Mouse (Mus musculus): ENCODE data around the gene Agap1. TPM values are rescaled to one million over a fixed set of nuclear protein-coding genes. Genes with fewer than 3 reads are reported as not detected.

Agap1 gene
- total and polyA plus RNA-seq, 2 experiments from 2014 or later = 40.1 to 108 TPM

DNA sequence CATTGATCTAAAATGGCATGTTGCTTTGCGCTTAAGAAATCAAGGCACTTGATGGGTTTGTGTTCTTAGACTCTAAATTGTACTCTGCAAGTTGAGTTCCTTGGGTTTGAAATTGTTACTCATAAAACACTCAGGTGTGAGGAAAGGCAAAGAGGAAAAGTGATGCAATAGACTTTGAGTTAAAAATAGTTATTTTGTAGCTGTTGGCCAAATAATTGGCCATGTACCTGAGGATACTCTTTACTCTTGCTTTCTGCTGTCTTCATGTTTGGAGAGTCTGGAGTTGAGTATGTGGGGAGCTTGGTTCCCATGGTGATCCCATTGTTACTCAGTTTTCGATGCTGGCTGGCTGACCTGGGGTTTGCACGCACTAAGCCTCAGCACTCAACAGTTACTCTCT is 291.6 kb downstream of the Agap1 start:
- DNase-seq (no peak), ATAC-seq (no peak)
- H3K4me2 ChIP-seq (ENCODE audit: low read depth) = no peak overlapping the region
- H3K4me1 ChIP-seq (ENCODE audit: insufficient read depth) = peaks cover 13% of the 10 kb centered on the region
- TF ChIP-seq CTCF (IDR thresholded peaks at IDR 0.05; ENCODE audit: low read depth) = no peak
- no peak overlapping the region for H3K27ac ChIP-seq (ENCODE audit: low read depth, low read length)
- peaks cover 30% of the 10 kb centered on the region for H3K36me3 ChIP-seq (ENCODE audit: insufficient read depth)
- no peak overlapping the region for H3K9ac ChIP-seq
- H3K27me3 ChIP-seq (ENCODE audit: insufficient read depth, low read length) = peaks cover 7% of the 10 kb centered on the region; the same call in 1 of the 2 replicates
- WGBS = 78% methylated on average over 3 of the region's 3 CpGs
- H3K9me3 ChIP-seq (ENCODE audit: low read length) = no peaks in the 10 kb centered on the region
- H3K4me3 ChIP-seq (ENCODE audit: low read depth, low read length) = no peak overlapping the region

DNA sequence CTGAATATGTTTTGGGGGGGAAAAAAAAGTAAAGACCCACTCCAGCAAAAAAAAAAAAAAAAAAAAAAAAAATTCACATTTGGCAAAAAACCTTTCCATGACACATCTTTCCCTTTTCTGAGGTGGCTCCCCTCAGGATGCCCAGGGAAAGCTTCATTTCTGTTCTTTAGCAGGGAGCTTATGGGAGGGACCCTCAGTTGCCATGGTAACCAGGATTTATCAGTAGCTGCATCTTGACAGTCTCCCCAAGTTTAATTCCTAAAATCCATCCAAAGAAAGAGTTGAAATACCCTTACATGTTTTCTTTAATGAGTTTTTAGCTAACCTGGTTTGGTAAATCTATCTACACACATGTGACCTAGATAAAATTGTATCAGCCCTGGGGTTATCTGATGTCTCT is 295.1 kb downstream of the Agap1 start:
- DNase-seq (no peak), ATAC-seq (no peak)
- no peak for TF ChIP-seq CTCF (IDR thresholded peaks at IDR 0.05; ENCODE audit: low read depth)
- Histone ChIP-seq H3K9me3 (ENCODE audit: low read length) (no peaks in the 10 kb centered on the region), H3K4me1 (ENCODE audit: insufficient read depth) (peaks cover 13% of the 10 kb centered on the region), H3K9ac (no peak overlapping the region), H3K36me3 (ENCODE audit: insufficient read depth) (peaks cover 10% of the 10 kb centered on the region), H3K4me2 (ENCODE audit: low read depth) (no peak overlapping the region), H3K27ac (ENCODE audit: low read depth, low read length) (no peak overlapping the region), H3K27me3 (ENCODE audit: insufficient read depth, low read length) (no peaks in the 10 kb centered on the region; the same call in 1 of the 2 replicates), H3K4me3 (ENCODE audit: low read depth, low read length) (no peak overlapping the region)

DNA sequence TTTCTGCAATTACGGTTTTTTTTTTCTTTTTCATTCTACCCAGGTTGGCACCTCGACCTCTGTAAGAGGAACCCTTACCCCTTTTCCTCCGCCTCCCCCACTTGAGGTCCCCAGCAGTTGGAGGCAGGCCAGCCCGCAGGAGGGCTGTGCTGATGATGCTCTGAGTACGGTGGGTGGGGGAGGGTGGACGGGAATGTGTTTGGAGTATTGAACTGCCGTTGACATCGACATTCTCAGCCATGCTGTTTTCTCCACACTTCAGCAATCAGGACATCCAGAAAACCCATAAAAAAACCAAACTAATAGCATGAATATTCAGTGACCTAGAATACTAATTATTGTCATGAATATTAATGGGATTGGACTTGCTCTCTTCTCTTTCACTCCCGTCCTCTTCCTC is 295.9 kb downstream of the Agap1 start:
- Histone ChIP-seq H3K4me3 (ENCODE audit: low read depth, low read length) (peak overlapping the region; percentile 25), H3K27me3 (ENCODE audit: insufficient read depth, low read length) (no peaks in the 10 kb centered on the region; the same call in 1 of the 2 replicates)
- DNase-seq = peak; percentile 33

DNA sequence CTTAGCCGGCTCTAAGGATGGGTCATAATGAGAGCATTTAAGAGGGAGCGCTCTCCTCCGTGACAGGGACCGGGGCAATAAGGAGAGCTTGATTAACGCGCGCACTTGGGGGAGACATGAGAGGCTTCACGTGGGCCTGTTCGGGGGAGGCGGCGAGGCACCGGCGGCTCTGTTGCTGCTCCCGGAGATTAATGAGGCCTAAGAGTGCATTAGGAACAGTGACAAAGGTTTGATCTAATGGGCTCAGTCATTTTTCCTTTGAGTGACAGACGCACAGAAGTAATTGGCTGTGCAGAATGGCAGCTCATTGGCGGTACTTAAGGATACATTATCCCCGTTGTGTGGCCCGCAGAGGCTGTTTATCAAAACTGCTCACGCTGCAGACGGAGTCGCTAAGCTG is 296.3 kb downstream of the Agap1 start:
- H3K27me3 ChIP-seq (ENCODE audit: insufficient read depth, low read length) = no peaks in the 10 kb centered on the region

More for the DNA sequence above, 295.9 kb downstream of the Agap1 start:
- no peak for TF ChIP-seq CTCF (IDR thresholded peaks at IDR 0.05; ENCODE audit: low read depth)
- Histone ChIP-seq H3K4me1 (ENCODE audit: insufficient read depth) (peaks cover 13% of the 10 kb centered on the region), H3K9me3 (ENCODE audit: low read length) (no peaks in the 10 kb centered on the region), H3K27ac (ENCODE audit: low read depth, low read length) (no peak overlapping the region), H3K9ac (no peak overlapping the region), H3K4me2 (ENCODE audit: low read depth) (peak overlapping the region; percentile 46), H3K36me3 (ENCODE audit: insufficient read depth) (peaks cover 4% of the 10 kb centered on the region)
- 6% methylated on average over 9 of the region's 9 CpGs for WGBS
- peak; percentile 46 for ATAC-seq

DNA sequence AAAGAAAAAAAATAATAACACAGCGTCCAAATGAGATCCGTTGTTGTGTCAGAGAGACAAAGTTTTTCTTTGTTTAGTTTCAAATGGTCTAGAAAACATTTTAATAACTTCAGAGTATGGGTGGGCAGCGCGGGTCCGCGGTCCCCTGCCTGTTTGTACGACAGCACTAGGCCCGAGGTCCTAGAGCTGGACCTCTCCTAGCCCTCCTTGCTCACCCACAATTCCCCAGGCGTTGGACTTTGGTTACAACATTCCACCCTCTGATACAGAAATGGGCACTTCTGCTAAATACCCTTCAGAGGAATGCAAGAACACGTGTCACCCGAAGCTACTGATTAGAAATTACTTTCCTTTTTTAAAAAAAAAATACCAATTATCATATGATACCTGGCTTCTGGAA is 296.7 kb downstream of the Agap1 start:
- no peak for TF ChIP-seq CTCF (IDR thresholded peaks at IDR 0.05; ENCODE audit: low read depth)
- Histone ChIP-seq H3K4me2 (ENCODE audit: low read depth) (peak overlapping the region; percentile 46; the same call in 1 of the 2 replicates), H3K4me1 (ENCODE audit: insufficient read depth) (peaks cover 15% of the 10 kb centered on the region), H3K4me3 (ENCODE audit: low read depth, low read length) (no peak overlapping the region), H3K9me3 (ENCODE audit: low read length) (no peaks in the 10 kb centered on the region), H3K27ac (ENCODE audit: low read depth, low read length) (no peak overlapping the region), H3K36me3 (ENCODE audit: insufficient read depth) (no peaks in the 10 kb centered on the region), H3K9ac (no peak overlapping the region), H3K27me3 (ENCODE audit: insufficient read depth, low read length) (0 out of 2 replicates have a peak, but pooled peaks cover under 1% of the 10 kb centered on the region)
- DNase-seq (no peak), ATAC-seq (no peak; the same call in 1 of the 2 replicates)
- WGBS = 22% methylated on average over 11 of the region's 11 CpGs

More for the DNA sequence above, 296.3 kb downstream of the Agap1 start:
- WGBS = 6% methylated on average over 21 of the region's 21 CpGs
- no peak overlapping the region for H3K27ac ChIP-seq (ENCODE audit: low read depth, low read length)
- H3K9ac ChIP-seq = no peak overlapping the region
- H3K4me1 ChIP-seq (ENCODE audit: insufficient read depth) = peaks cover 13% of the 10 kb centered on the region
- ATAC-seq (peak; percentile 85), DNase-seq (peak; percentile 62)
- 0 out of 2 replicates have a peak, but pooled peaks cover under 1% of the 10 kb centered on the region for H3K36me3 ChIP-seq (ENCODE audit: insufficient read depth)
- H3K4me3 ChIP-seq (ENCODE audit: low read depth, low read length) = peak overlapping the region; percentile 25
- TF ChIP-seq CTCF (IDR thresholded peaks at IDR 0.05; ENCODE audit: low read depth) = no peak
- no peaks in the 10 kb centered on the region for H3K9me3 ChIP-seq (ENCODE audit: low read length)
- peak overlapping the region; percentile 46 for H3K4me2 ChIP-seq (ENCODE audit: low read depth)

DNA sequence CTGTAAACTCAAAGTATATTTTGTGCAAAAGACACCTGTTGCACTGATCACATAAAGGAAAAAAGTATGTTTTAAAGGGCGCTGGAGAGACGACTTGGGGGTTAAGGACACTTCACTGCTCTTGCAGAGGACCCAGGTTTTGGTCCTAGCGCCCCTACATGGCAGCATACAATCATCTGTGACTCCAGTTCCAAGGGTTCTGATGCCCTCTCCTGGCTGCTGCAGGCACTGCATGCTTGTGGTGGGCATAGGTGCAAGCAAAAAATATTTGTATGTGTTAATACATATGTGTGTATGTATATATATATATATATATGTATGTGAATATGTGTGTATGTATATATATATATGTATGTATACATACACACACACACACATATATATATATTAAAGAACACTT is 298.1 kb downstream of the Agap1 start:
- DNase-seq (no peak), ATAC-seq (no peak)
- Histone ChIP-seq H3K36me3 (ENCODE audit: insufficient read depth) (no peaks in the 10 kb centered on the region), H3K9me3 (ENCODE audit: low read length) (no peaks in the 10 kb centered on the region), H3K27ac (ENCODE audit: low read depth, low read length) (no peak overlapping the region), H3K4me2 (ENCODE audit: low read depth) (no peak overlapping the region), H3K27me3 (ENCODE audit: insufficient read depth, low read length) (peaks cover 11% of the 10 kb centered on the region; the same call in 1 of the 2 replicates), H3K9ac (no peak overlapping the region), H3K4me1 (ENCODE audit: insufficient read depth) (peaks cover 18% of the 10 kb centered on the region), H3K4me3 (ENCODE audit: low read depth, low read length) (no peak overlapping the region)
- peak; percentile 50 for TF ChIP-seq CTCF (IDR thresholded peaks at IDR 0.05; ENCODE audit: low read depth)
- WGBS = over 99% methylated on average over 3 of the region's 3 CpGs

DNA sequence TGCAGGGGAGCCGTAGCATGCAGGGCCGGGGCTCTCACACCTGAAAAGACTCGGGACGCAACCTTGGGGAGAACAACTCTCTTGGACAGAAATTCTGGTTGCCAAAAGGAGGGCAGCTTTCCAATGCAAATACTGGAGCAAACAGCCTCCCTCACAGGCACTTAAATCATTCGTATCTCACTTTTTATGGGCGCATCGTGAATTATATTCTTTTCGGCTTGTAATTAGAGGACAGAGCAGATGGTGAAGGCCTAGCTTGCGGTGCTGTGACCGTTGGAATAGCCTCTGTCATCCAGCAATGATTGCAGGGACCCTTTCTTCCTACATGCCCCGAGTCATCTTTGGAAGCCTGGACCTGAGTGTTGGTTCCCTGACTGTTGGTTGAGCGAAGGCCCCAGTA is 300.8 kb downstream of the Agap1 start:
- no peak overlapping the region for H3K9ac ChIP-seq
- peaks cover 11% of the 10 kb centered on the region; the same call in 1 of the 2 replicates for H3K27me3 ChIP-seq (ENCODE audit: insufficient read depth, low read length)
- DNase-seq = no peak

More for the DNA sequence above, 300.8 kb downstream of the Agap1 start:
- peaks cover 13% of the 10 kb centered on the region for H3K4me1 ChIP-seq (ENCODE audit: insufficient read depth)
- H3K36me3 ChIP-seq (ENCODE audit: insufficient read depth) = no peaks in the 10 kb centered on the region
- H3K27ac ChIP-seq (ENCODE audit: low read depth, low read length) = no peak overlapping the region
- TF ChIP-seq CTCF (IDR thresholded peaks at IDR 0.05; ENCODE audit: low read depth) = no peak
- H3K4me3 ChIP-seq (ENCODE audit: low read depth, low read length) = no peak overlapping the region
- H3K9me3 ChIP-seq (ENCODE audit: low read length) = no peaks in the 10 kb centered on the region
- no peak for ATAC-seq
- H3K4me2 ChIP-seq (ENCODE audit: low read depth) = no peak overlapping the region
- WGBS = 40% methylated on average over 12 of the region's 12 CpGs

All from forebrain, postnatal 0 days (tissue).